Mouse (Mus musculus) kidney, adult 2 months (tissue): ENCODE data around the gene Gm12166.

Experiments
- CTCF ChIP-seq: fragments of 200-500 bp; conservative IDR thresholded peaks from 2 replicates; pipeline ENCODE4 v1.5.1; 2011; ENCODE audit warnings: low read depth, mild to moderate bottlenecking, control low read depth, low read length, moderate library complexity, mixed read lengths; ENCODE audit not compliant: insufficient read depth, insufficient read length
- POLR2A ChIP-seq: fragments of 200-500 bp; IDR thresholded peaks from one replicate; pipeline ENCODE4 v1.6.1; 2011; ENCODE audit warnings: low read depth, low read length, control low read depth

- no peak for TF ChIP-seq CTCF
- TF ChIP-seq POLR2A = no peak
Measured at GRCm38 (mm10) chr11:46073850-46074688, 21.9 kb upstream of the Gm12166 start.
